Mouse (Mus musculus): ENCODE data around the gene Fbxo36. TPM values are rescaled to one million over a fixed set of nuclear protein-coding genes. Genes with fewer than 3 reads are reported as not detected.

Fbxo36 gene
- polyA plus RNA-seq, 1 experiment from 2014 or later: 8.3 TPM

DNA sequence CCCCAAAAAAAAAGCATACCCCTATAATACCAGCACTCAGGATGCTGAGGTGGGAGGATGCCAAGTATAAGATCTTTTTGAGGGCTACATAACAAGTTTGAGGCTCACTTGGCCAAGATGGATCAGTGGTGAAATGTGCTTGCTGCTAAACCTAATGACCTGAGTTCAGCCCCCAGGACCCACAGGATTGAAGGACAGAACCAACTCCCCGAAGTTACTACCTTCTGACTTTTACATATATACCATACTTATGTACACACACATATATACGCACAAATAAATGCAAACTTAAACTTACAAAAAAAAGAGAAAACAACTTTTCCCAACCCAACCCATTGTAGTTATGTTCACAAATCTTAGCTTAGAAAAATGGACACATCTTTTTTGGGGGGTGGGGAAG lies 3.7 kb downstream of the Fbxo36 start:
- peaks cover 2% of the 10 kb centered on the region; the same call in 1 of the 2 replicates for H3K36me3 ChIP-seq
- WGBS: 94% methylated on average over 2 of the region's 2 CpGs
- H3K27me3 ChIP-seq: no peaks in the 10 kb centered on the region
- H3K9me3 ChIP-seq: no peaks in the 10 kb centered on the region
- H3K4me2 ChIP-seq (replicated peaks): no peak overlapping the region
- no peak overlapping the region for H3K9ac ChIP-seq
- H3K27ac ChIP-seq: no peak overlapping the region
- no peak for ATAC-seq (ENCODE audit: low FRiP score, low read depth)
- no peak overlapping the region for H3K4me3 ChIP-seq
- peaks cover 8% of the 10 kb centered on the region for H3K4me1 ChIP-seq

DNA sequence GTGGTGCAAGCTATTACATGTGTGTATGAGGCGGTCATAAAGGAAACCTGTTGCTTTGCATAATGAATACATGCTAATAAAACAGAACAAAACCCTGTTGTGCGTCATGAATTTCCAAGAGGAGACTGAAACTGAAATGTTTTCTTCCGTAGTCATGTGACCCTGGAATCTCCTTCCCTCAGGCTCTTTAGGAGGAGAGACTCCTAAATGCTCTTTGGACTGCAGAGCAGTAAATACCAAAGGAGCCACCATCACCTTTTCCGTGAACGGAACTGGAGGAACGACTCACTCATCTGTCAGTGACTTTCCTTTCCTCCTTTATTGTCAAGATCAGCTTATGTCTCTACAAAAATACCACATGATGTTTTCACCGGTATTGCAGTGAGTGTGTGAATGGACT lies 8.1 kb downstream of the Fbxo36 start:
- H3K4me1 ChIP-seq: no peaks in the 10 kb centered on the region
- H3K4me3 ChIP-seq: no peak overlapping the region
- no peak overlapping the region for H3K27ac ChIP-seq
- H3K27me3 ChIP-seq: no peaks in the 10 kb centered on the region
- no peak for ATAC-seq (ENCODE audit: low FRiP score, low read depth)
- peaks cover 6% of the 10 kb centered on the region; the same call in 1 of the 2 replicates for H3K36me3 ChIP-seq
- no peak overlapping the region for H3K9ac ChIP-seq
- 85% methylated on average over 7 of the region's 7 CpGs for WGBS
- no peaks in the 10 kb centered on the region for H3K9me3 ChIP-seq
- H3K4me2 ChIP-seq (replicated peaks): no peak overlapping the region

DNA sequence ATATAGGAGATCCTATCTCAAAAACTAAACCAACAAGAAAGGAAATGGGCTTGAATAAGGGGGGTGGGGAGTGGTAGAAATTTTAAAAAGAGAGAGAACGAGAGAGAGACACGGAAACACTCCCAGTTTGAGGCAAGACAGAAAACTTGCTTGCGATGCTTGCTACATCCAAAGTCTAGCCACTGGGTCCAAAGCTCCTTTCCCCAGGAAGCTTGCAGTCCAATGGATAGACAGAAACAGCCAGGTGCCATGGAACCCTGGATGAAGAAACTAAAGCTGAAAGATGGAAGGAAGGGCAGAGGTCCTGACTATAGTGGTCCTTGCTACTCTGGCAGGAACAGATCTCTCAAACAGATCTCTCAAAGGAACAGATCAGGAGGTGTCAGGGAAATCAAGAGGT lies 8.7 kb downstream of the Fbxo36 start:
- Histone ChIP-seq H3K9ac (no peak overlapping the region), H3K9me3 (no peaks in the 10 kb centered on the region), H3K36me3 (peaks cover 6% of the 10 kb centered on the region; the same call in 1 of the 2 replicates), H3K4me2 (replicated peaks) (no peak overlapping the region), H3K4me1 (no peaks in the 10 kb centered on the region), H3K27me3 (no peaks in the 10 kb centered on the region), H3K27ac (no peak overlapping the region), H3K4me3 (no peak overlapping the region)
- 93% methylated on average over 3 of the region's 3 CpGs for WGBS
- no peak for ATAC-seq (ENCODE audit: low FRiP score, low read depth)

DNA sequence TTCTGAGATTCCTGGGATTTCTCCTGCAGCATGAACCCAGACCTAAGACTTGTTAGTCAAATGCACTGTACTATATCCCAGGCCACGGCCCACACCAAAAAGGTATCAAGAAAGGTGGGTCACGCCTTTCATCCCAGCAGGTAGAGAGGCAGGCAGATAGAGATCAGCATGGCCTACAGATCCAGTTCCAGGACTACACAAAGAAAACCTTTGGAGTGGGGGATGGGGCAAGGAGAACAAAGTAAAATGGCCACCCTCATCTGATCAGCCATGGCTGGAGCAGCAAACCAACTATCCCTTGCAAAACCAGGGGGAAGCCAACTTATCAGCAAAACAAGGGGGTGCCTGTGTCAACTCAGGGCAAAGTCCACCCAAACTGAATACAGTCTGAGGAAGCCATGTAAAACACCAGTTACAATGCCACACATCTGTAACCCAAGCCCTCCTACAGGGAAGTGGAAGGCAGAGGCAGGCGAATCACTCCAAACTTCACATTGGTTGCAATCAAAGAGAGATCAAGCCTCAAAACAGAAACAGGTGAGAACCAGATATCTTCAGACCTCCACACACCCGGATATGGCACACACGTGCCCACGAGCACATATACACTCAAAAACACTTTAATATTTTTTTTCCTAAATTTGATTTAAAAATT lies 9.3 kb downstream of the Fbxo36 start:
- WGBS: 95% methylated on average over 6 of the region's 6 CpGs
- no peak overlapping the region for H3K4me3 ChIP-seq

DNA sequence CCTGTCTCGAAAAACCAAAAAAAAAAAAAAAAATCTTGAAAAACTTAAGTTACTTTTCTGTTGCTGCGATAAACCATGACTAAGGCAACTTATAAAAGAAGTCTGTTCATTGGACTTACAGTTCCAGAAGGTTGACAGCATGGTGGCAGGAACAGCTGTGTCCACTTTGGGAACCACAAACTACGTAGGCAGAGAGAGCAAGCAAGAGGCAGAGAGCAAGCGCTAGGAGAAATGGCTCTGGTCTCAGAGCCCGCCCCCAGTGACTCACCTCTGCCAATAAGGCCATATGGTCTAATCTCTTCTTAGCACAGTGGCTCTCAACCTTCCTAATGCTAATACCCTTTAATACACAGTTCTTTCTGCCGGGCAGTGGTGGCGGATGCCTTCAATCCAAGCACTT lies 10.2 kb downstream of the Fbxo36 start:
- H3K4me3 ChIP-seq: no peak overlapping the region
- no peaks in the 10 kb centered on the region for H3K9me3 ChIP-seq
- no peak overlapping the region for H3K27ac ChIP-seq
- WGBS: 88% methylated on average over 7 of the region's 7 CpGs
- H3K27me3 ChIP-seq: no peaks in the 10 kb centered on the region
- H3K36me3 ChIP-seq: peaks cover 6% of the 10 kb centered on the region; the same call in 1 of the 2 replicates
- no peak overlapping the region for H3K9ac ChIP-seq
- H3K4me2 ChIP-seq (replicated peaks): no peak overlapping the region
- ATAC-seq (ENCODE audit: low FRiP score, low read depth): no peak
- no peaks in the 10 kb centered on the region for H3K4me1 ChIP-seq

More for the DNA sequence above, 9.3 kb downstream of the Fbxo36 start:
- Histone ChIP-seq H3K4me1 (no peaks in the 10 kb centered on the region), H3K27ac (no peak overlapping the region), H3K9me3 (no peaks in the 10 kb centered on the region), H3K27me3 (no peaks in the 10 kb centered on the region), H3K4me2 (replicated peaks) (no peak overlapping the region), H3K36me3 (peaks cover 6% of the 10 kb centered on the region; the same call in 1 of the 2 replicates), H3K9ac (no peak overlapping the region)
- no peak for ATAC-seq (ENCODE audit: low FRiP score, low read depth)

DNA sequence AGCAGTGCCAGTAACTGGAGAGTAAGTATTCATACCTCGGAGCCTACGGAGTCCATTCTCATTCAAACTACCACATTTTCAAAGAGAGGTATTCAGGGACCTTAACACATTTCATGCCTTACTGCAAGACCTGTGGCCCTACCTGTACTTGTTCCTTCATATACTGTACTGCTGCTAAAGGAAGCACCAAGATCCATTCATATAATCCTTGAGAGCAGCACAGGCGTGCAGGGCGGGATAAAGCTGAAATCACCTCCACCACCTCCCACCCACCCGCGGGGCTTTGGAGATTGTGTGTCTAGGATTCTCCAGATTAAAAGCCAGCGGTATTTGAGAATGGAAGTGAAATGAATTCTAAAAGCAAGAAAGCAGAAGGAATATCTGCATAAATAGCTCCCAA lies 10.8 kb downstream of the Fbxo36 start:
- H3K27me3 ChIP-seq: no peaks in the 10 kb centered on the region
- H3K4me1 ChIP-seq: no peaks in the 10 kb centered on the region
- no peak for ATAC-seq (ENCODE audit: low FRiP score, low read depth)
- H3K9ac ChIP-seq: no peak overlapping the region
- WGBS: 90% methylated on average over 7 of the region's 7 CpGs
- H3K4me3 ChIP-seq: no peak overlapping the region
- no peaks in the 10 kb centered on the region for H3K9me3 ChIP-seq
- no peak overlapping the region for H3K4me2 ChIP-seq (replicated peaks)
- H3K36me3 ChIP-seq: peaks cover 6% of the 10 kb centered on the region; the same call in 1 of the 2 replicates
- no peak overlapping the region for H3K27ac ChIP-seq

DNA sequence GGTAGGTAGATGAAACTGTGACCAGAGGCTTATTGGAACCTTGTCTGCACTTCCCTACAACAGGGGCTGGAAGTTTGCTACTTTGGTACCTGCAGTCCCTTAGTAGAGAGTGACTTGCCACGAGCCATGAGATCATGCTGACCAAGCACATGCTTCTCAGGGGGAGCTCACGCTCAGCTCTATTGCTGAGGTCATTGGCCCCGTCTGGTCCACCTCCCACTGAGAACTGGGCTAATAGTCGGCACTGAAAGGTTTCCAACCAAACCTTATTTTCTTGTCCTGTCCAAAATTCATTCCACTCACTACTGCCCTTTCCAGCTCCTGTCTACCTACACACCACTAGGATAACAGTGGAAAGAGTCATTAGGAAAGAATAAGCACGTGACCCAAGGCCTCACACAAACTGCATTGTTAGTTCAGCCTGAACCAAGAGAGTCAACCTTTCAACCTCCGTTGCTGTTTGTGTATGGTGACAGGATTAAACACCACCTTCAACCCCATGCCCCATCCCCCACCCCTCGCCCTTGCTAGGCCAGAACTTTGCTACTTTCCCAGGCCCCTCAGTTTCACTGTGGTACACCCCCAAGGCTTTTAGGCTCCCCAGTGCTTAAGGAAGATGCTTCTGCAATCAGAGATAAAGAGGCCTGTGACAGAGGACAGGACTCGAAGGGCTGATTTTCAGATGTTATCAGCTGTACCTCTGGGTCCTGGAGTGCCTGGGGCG lies 12.0 kb downstream of the Fbxo36 start:
- no peak for ATAC-seq (ENCODE audit: low FRiP score, low read depth)
- H3K4me3 ChIP-seq: no peak overlapping the region
- no peaks in the 10 kb centered on the region for H3K9me3 ChIP-seq
- H3K27ac ChIP-seq: no peak overlapping the region
- no peak overlapping the region for H3K4me2 ChIP-seq (replicated peaks)
- peaks cover 6% of the 10 kb centered on the region; the same call in 1 of the 2 replicates for H3K36me3 ChIP-seq
- no peaks in the 10 kb centered on the region for H3K27me3 ChIP-seq
- WGBS: 46% methylated on average over 9 of the region's 9 CpGs
- no peak overlapping the region for H3K9ac ChIP-seq
- H3K4me1 ChIP-seq: no peaks in the 10 kb centered on the region

DNA sequence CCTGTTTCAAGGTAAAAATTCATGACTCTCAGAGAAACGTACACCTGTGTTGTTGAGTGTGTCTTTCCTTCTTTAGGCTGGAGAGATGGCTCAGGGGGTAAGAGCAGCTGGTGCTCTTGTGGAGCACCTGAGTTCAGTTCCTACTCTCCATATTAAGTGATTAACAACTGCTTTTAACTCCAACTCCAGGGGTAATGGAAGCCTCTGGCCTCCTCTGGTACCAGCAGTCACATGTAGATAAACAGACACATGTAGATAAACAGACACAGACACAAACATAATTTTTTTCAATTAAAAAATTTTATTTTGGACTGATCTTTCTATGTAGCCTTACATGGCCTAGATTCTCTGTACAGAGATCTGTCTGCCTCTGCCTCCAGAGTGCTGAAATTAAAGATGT lies 14.1 kb downstream of the Fbxo36 start:
- Histone ChIP-seq H3K4me2 (replicated peaks) (no peak overlapping the region), H3K4me1 (no peaks in the 10 kb centered on the region), H3K9ac (no peak overlapping the region), H3K4me3 (no peak overlapping the region), H3K27me3 (no peaks in the 10 kb centered on the region), H3K9me3 (no peaks in the 10 kb centered on the region), H3K27ac (no peak overlapping the region), H3K36me3 (0 out of 2 replicates have a peak, but pooled peaks cover under 1% of the 10 kb centered on the region)
- ATAC-seq (ENCODE audit: low FRiP score, low read depth): no peak
- WGBS: 82% methylated on average over 1 of the region's 1 CpGs

DNA sequence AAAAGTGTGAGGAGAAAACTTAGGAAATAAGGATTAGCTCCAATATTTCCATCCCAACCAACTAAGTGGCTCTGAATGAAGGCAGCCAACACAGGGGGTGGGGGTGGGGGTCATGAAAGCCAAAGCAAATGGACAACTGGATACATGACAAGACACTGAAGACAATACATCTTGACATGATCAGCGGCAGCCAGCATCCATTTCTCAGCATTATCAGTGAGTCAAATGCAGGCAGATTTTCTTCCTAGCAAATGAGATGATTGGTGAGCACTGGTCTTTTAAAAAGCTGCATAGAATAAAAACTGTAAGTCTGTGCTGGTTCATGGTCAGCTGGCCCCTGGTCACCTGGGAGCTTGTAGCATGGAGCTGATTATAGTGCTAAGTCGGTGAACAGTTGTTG lies 15.3 kb downstream of the Fbxo36 start:
- H3K4me3 ChIP-seq: no peak overlapping the region
- no peak overlapping the region for H3K27ac ChIP-seq
- no peak overlapping the region for H3K9ac ChIP-seq
- no peaks in the 10 kb centered on the region for H3K4me1 ChIP-seq
- no peaks in the 10 kb centered on the region for H3K27me3 ChIP-seq
- 88% methylated on average over 2 of the region's 2 CpGs for WGBS
- no peak overlapping the region for H3K4me2 ChIP-seq (replicated peaks)
- ATAC-seq (ENCODE audit: low FRiP score, low read depth): no peak
- H3K36me3 ChIP-seq: no peaks in the 10 kb centered on the region
- no peaks in the 10 kb centered on the region for H3K9me3 ChIP-seq

DNA sequence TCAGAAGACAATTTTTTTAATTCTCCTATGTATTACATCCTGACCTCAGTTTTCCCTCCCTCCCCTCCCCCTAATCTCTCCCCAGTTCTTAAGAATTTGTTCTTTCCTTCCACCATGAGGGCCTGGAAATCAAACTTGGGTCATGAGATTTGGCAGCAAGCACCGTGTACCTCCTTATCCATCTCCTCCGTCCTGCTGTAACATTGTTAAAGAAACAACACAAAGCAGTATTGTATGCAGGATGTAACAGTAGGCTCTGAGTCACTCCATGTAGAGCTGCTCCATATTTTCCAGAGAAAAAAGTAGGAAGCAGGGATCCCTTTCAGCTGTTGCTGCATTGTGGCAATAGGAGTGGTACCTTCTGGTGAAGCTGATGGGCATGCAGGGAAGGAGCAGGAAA lies 16.1 kb downstream of the Fbxo36 start:
- H3K36me3 ChIP-seq: no peaks in the 10 kb centered on the region
- no peak overlapping the region for H3K4me2 ChIP-seq (replicated peaks)
- no peak overlapping the region for H3K9ac ChIP-seq
- WGBS: 82% methylated on average over 2 of the region's 2 CpGs
- no peaks in the 10 kb centered on the region for H3K4me1 ChIP-seq
- no peak overlapping the region for H3K27ac ChIP-seq
- no peak overlapping the region for H3K4me3 ChIP-seq
- H3K27me3 ChIP-seq: no peaks in the 10 kb centered on the region
- H3K9me3 ChIP-seq: no peaks in the 10 kb centered on the region
- no peak for ATAC-seq (ENCODE audit: low FRiP score, low read depth)

DNA sequence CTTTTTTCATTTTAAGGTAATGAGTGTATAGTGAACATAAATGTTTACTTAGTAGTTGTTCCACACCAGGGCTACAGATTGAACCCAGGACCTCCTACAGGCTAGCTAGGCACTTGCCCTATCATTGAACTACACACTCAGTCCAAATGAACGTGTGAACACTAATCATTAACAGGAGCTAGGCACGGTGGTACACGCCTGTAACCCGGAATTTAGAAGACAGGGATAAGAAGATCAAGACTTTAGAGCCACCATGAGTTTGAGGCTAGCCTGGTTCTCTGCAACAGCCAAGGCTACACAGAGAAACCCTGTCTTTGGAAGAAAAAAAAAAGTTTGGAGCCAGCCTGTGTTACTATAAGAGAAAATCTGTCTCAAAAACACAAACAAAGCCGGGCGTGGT lies 20.0 kb downstream of the Fbxo36 start:
- Histone ChIP-seq H3K4me3 (no peak overlapping the region), H3K36me3 (no peaks in the 10 kb centered on the region), H3K4me1 (no peaks in the 10 kb centered on the region), H3K9ac (no peak overlapping the region), H3K27ac (no peak overlapping the region), H3K4me2 (replicated peaks) (no peak overlapping the region), H3K9me3 (no peaks in the 10 kb centered on the region), H3K27me3 (no peaks in the 10 kb centered on the region)
- no peak for ATAC-seq (ENCODE audit: low FRiP score, low read depth)
- 78% methylated on average over 6 of the region's 6 CpGs for WGBS

DNA sequence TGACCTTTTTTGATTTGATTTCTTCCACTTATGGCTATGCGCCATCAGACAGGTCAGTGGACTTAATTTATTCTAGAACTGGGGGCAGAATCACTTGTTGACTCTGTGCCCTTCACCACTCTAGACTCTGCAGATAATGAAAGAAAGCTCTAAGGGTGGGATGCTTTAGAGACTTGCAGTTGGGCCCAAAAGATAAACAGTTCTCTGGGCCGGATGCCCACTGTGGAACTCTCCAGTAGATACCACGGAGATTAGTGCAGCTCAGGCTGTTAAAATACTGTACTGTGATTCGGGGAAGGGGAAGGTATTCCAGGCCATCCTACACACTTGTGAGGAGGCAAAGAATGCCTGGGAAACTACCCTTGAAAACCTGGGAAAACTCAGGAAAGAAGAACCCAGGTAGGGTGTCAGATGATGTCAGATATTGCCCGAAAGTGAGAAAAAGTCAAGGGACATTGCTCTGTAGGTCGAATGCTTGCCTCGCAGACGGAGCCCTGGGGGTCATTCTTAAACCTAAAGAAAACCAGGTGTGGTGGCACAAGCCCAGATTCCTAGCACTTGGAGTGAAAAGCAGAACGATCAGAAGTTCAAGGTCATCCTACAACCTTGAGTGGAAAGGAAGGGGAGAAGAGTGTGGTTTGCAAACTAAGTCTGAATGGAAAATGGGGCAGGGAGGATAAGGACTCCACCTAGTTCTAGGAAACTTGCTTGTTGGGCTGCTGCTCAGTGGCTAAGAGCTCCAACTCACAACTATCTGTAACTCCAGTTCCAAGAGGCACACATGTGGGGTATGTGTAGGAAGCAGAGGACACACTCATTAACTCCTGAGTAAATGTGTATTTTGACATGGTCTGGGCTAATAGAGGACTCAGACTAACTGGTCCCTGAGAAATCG lies 21.0 kb downstream of the Fbxo36 start:
- Histone ChIP-seq H3K9me3 (no peaks in the 10 kb centered on the region), H3K27me3 (no peaks in the 10 kb centered on the region), H3K36me3 (no peaks in the 10 kb centered on the region), H3K4me1 (no peaks in the 10 kb centered on the region), H3K9ac (no peak overlapping the region), H3K4me3 (no peak overlapping the region), H3K4me2 (replicated peaks) (no peak overlapping the region), H3K27ac (no peak overlapping the region)
- WGBS: 74% methylated on average over 10 of the region's 10 CpGs
- no peak for ATAC-seq (ENCODE audit: low FRiP score, low read depth)
